Mouse (Mus musculus): Measurements from ENCODE around the gene 1700008P02Rik. TPM values are rescaled to one million over a fixed set of nuclear protein-coding genes. Genes with fewer than 3 reads are reported as not detected.
"Not testable (repeated sequence)": the region's sequence is repeated elsewhere in the genome, so short reads cannot be mapped to it uniquely, and the experiment has no call there.

1700008P02Rik gene
- total RNA-seq (2022): not detected

GRCm38 (mm10) chr3:6620343-6620742, at the start of gene 1700008P02Rik:
1700008P02Rik (minus strand) TSS chr3:6620443.
- DNase-seq (ENCODE audit: low spot score in 2 of 2): no peak

- no peak for DNase-seq (ENCODE audit: low spot score in 2 of 2)
These were observed 29.2 kb upstream of the 1700008P02Rik start for GRCm38 (mm10) chr3:6649411-6649810.

- not testable (repeated sequence) for DNase-seq (ENCODE audit: low spot score in 2 of 2)
These were observed 17.9 kb upstream of the 1700008P02Rik start for GRCm38 (mm10) chr3:6638151-6638550.

GRCm38 (mm10) chr3:6634256-6634655, 14.0 kb upstream of the 1700008P02Rik start:
- DNase-seq (ENCODE audit: low spot score in 2 of 2): no peak

GRCm38 (mm10) chr3:6617881-6618280, 2.4 kb downstream of the 1700008P02Rik start:
- DNase-seq (ENCODE audit: low spot score in 2 of 2): no peak

All from left cerebral cortex, adult 8-10 months (tissue).